In the genomic region with DNA sequence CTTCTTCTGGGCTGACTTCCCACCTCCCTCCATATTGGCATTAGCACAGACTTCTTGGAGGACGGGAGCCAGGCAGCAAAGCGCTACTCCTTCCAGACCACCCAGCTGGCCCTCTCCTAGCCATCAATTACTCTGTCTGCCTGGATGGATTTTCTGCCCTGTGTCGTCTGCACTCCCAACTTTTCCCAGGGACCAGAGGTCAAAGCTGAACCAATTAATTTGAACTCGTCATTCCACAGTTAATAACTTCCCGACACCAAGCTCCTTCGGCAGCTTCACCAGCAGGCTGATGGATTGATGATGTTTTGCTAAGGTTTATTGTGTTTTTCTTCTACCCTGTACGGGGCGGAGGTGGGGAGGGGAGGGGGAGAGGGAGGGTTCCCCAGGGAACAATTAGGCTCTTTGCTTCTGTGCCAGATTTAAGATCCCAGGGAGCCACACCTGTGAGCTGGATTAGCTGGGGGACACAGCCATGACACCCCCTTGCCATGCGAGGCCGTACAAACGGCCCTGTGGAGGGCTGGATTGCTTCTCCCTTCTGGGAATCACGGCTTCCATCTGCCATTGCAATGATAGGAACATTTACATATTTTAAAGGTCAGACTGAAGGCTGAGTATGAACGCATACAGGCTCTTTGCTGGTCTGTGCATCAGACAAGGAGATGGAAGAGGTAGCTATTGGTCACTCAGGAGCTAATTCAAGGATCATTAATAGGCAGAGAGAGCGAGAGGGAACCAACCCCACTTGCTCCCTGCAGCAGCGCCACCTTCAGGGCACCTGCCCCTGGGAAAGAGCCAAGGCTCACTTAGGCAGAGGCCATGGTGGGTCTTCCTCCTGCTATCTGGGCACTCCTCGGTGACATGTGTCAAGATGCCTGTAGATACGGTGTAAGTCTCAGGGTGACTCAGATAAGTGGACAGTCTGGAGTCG, we compare ENCODE assay signal across 9 mouse cellular contexts.
DNase-seq lines count a peak whose midpoint lies in the region; ATAC-seq lines count a peak whose summit lies in the region.
"Had no signal": no experiment of that assay in that cellular context is flagged by ENCODE, and none has a peak within 500 bp of the region (broad histone marks: within the 10 kb centered on the region; RNA-seq: fewer than 3 reads in every experiment).

No protein-coding gene starts in this region.

- H3K4me3 ChIP-seq in kidney, embryonic 15.5 days (replicated peaks) = no peak overlapping the region
- no peak overlapping the region for H3K4me3 ChIP-seq in forebrain, embryonic 16.5 days (replicated peaks; ENCODE audit: low read length)
- H3K4me3 ChIP-seq in midbrain, embryonic 16.5 days (ENCODE audit: low read depth, low read length) = no peak overlapping the region

- no peak overlapping the region for H3K27ac ChIP-seq in kidney, embryonic 15.5 days
- no peak overlapping the region for H3K27ac ChIP-seq in forebrain, embryonic 16.5 days (ENCODE audit: low read length)
- H3K27ac ChIP-seq in midbrain, embryonic 16.5 days (ENCODE audit: low read length) = peak overlapping the region; percentile 53; the same call in 1 of the 2 replicates

- H3K36me3 ChIP-seq in kidney, embryonic 15.5 days = no peaks in the 10 kb centered on the region
- no peaks in the 10 kb centered on the region for H3K36me3 ChIP-seq in forebrain, embryonic 16.5 days (ENCODE audit: control insufficient read depth, insufficient read depth)
- H3K36me3 ChIP-seq in midbrain, embryonic 16.5 days (ENCODE audit: control insufficient read depth, insufficient read depth, low read length) = no peaks in the 10 kb centered on the region
- H3K36me3 ChIP-seq: G1E had no signal

- no peak overlapping the region for H3K9ac ChIP-seq in kidney, embryonic 15.5 days
- 0 out of 2 replicates have a peak overlapping the region, but pooled peaks have one; percentile 8 for H3K9ac ChIP-seq in forebrain, embryonic 16.5 days (replicated peaks; ENCODE audit: low read depth, low read length)
- no peak overlapping the region for H3K9ac ChIP-seq in midbrain, embryonic 16.5 days (ENCODE audit: low read depth, low read length)

- no peak for DNase-seq in kidney, postnatal 14 days
- peak; percentile 56 to 78 for DNase-seq in cerebellum, postnatal 14 days
- no peak for DNase-seq in left cerebral cortex, postnatal 25 days (ENCODE audit: low spot score in 2 of 2)
- DNase-seq in urinary bladder, adult 18-20 months (ENCODE audit: low spot score in 2 of 2) = no peak
- no peak for DNase-seq in heart, postnatal 36 days

- intact Hi-C loops in left cerebral cortex, postnatal 25 days (cut with DNase I) = no loop called here
- intact Hi-C loops in heart, postnatal 36 days (cut with DNase I) = no loop called here

- peaks cover 96% of the 10 kb centered on the region for H3K27me3 ChIP-seq in kidney, embryonic 15.5 days
- no peaks in the 10 kb centered on the region for H3K27me3 ChIP-seq in forebrain, embryonic 16.5 days (replicated peaks; ENCODE audit: control insufficient read depth, insufficient read depth, low read length)
- no peaks in the 10 kb centered on the region for H3K27me3 ChIP-seq in midbrain, embryonic 16.5 days (ENCODE audit: control insufficient read depth, insufficient read depth, low read depth, low read length)

- 18% methylated on average over 18 of the region's 18 CpGs for WGBS in kidney, embryonic 15.5 days
- WGBS in forebrain, embryonic 16.5 days = 17% methylated on average over 18 of the region's 18 CpGs
- 21% methylated on average over 18 of the region's 18 CpGs for WGBS in midbrain, embryonic 16.5 days

- H3K4me2 ChIP-seq in kidney, embryonic 15.5 days = no peak overlapping the region
- H3K4me2 ChIP-seq in forebrain, embryonic 16.5 days (ENCODE audit: low read length) = no peak overlapping the region
- no peak overlapping the region for H3K4me2 ChIP-seq in midbrain, embryonic 16.5 days (ENCODE audit: low read length)

- 0 out of 2 replicates have a peak, but pooled peaks cover 3% of the 10 kb centered on the region for H3K9me3 ChIP-seq in kidney, embryonic 15.5 days (replicated peaks)
- H3K9me3 ChIP-seq in forebrain, embryonic 16.5 days (ENCODE audit: control insufficient read depth, low read length) = no peaks in the 10 kb centered on the region
- H3K9me3 ChIP-seq in midbrain, embryonic 16.5 days (replicated peaks; ENCODE audit: control insufficient read depth, low read length, poor library complexity, severe bottlenecking) = no peaks in the 10 kb centered on the region

- peaks cover 8% of the 10 kb centered on the region for H3K4me1 ChIP-seq in kidney, embryonic 15.5 days
- H3K4me1 ChIP-seq in forebrain, embryonic 16.5 days (replicated peaks; ENCODE audit: control insufficient read depth, insufficient read depth, low read length) = peaks cover 30% of the 10 kb centered on the region
- peaks cover 23% of the 10 kb centered on the region for H3K4me1 ChIP-seq in midbrain, embryonic 16.5 days (ENCODE audit: control insufficient read depth, insufficient read depth, low read length)

- ATAC-seq in kidney, embryonic 15.5 days (replicated peaks; ENCODE audit: low FRiP score) = peak; percentile 79
- 0 out of 2 replicates have a peak, but pooled peaks have one; percentile 18 for ATAC-seq in forebrain, embryonic 16.5 days
- ATAC-seq in midbrain, embryonic 16.5 days = peak; percentile 30

Comparison
In these comparisons a context has a peak if more than half of its experiments do, and no peak if none do; other contexts are left out.
1. ATAC-seq: peak in every context shown above with its lines; median percentile 79 in kidney, embryonic 15.5 days; 30 in midbrain, embryonic 16.5 days; 18 in forebrain, embryonic 16.5 days.
2. DNase-seq: peak in cerebellum, postnatal 14 days (2 of 2); none in kidney, postnatal 14 days (single experiment), left cerebral cortex, postnatal 25 days (0 of 2), urinary bladder, adult 18-20 months (0 of 2) and heart, postnatal 36 days (0 of 2).